Mouse (Mus musculus) spleen, postnatal 4 days (tissue): ENCODE measurements at regions not wholly inside any gene's neighbourhood (a gene's known extent, or its start where the extent isn't known, plus 50 kb on each side); places are given as distances from the start of the nearest gene placed in this dataset.

Experiments used
- DNase-seq, 2 experiments: peaks; one replicate each; pipeline ENCODE4 v3.0.0; 2022; ENCODE audit warnings: low spot score in 2 of 2

- DNase-seq = no peak
These were observed 167.9 kb downstream of the Basp1 start for GRCm38 (mm10) chr15:25245631-25246030.

- no peak for DNase-seq
These were observed 175.6 kb downstream of the Basp1 start for GRCm38 (mm10) chr15:25237665-25238664.

GRCm38 (mm10) chr15:25236191-25236723 lies 177.3 kb downstream of the Basp1 start:
- no peak for DNase-seq

GRCm38 (mm10) chr15:25234064-25234700 lies 179.4 kb downstream of the Basp1 start:
- DNase-seq = no peak

GRCm38 (mm10) chr15:25230213-25230612 lies 183.4 kb downstream of the Basp1 start:
- DNase-seq = no peak

GRCm38 (mm10) chr15:25229807-25230206 lies 183.8 kb downstream of the Basp1 start:
- DNase-seq = no peak

GRCm38 (mm10) chr15:25227496-25227895 lies 186.1 kb downstream of the Basp1 start:
- DNase-seq = peak in 1 of 2 experiments; percentile 47

GRCm38 (mm10) chr15:25225936-25226335 lies 187.6 kb downstream of the Basp1 start:
- DNase-seq = no peak

- no peak for DNase-seq
These were observed 188.1 kb downstream of the Basp1 start for GRCm38 (mm10) chr15:25225431-25225830.

- DNase-seq = no peak
These were observed 191.8 kb downstream of the Basp1 start for GRCm38 (mm10) chr15:25221749-25222148.

GRCm38 (mm10) chr15:25216375-25216774 lies 197.2 kb downstream of the Basp1 start:
- no peak for DNase-seq

GRCm38 (mm10) chr15:25202097-25202496 lies 211.5 kb downstream of the Basp1 start:
- DNase-seq = no peak

GRCm38 (mm10) chr15:25200249-25200648 lies 213.3 kb downstream of the Basp1 start:
- DNase-seq = peak in 1 of 2 experiments; percentile 56

- DNase-seq = no peak
These were observed 225.7 kb downstream of the Basp1 start for GRCm38 (mm10) chr15:25187881-25188326.

GRCm38 (mm10) chr15:25172755-25173154 lies 240.8 kb downstream of the Basp1 start:
- no peak for DNase-seq

GRCm38 (mm10) chr15:25146371-25146770 lies 267.2 kb downstream of the Basp1 start:
- DNase-seq = no peak

GRCm38 (mm10) chr15:25144228-25144627 lies 269.3 kb downstream of the Basp1 start:
- no peak for DNase-seq

GRCm38 (mm10) chr15:25140389-25141181 lies 273.0 kb downstream of the Basp1 start:
- no peak for DNase-seq

- DNase-seq = no peak
These were observed 276.5 kb downstream of the Basp1 start for GRCm38 (mm10) chr15:25137091-25137490.

- DNase-seq = no peak
These were observed 277.9 kb downstream of the Basp1 start for GRCm38 (mm10) chr15:25135471-25136262.

- DNase-seq = no peak
These were observed 283.5 kb downstream of the Basp1 start for GRCm38 (mm10) chr15:25130096-25130495.
